Mouse (Mus musculus): ENCODE data around the gene Plxna1. TPM values are rescaled to one million over a fixed set of nuclear protein-coding genes. Genes with fewer than 3 reads are reported as not detected.

Gene Plxna1
- polyA plus RNA-seq, 1 experiment: 33.2 TPM

DNA sequence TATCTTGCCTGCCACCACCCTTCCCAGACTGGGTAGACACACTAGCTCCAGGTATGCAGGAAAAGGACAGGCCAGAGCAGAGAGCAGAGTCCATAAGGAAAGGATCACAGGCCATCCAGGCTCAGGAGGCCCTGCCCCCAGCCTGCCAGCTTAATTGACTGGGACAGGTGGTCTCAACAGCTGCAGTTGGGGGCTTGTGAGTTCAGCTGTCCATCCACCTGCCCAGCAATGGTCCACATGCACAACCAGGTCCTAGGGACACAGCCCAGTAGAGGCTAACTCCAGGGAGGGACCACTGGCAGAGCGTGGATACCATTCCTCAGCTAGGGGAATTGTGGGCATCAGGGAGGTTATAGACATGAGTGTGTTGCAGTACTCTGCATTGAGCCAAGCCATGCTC is 16.6 kb downstream of the Plxna1 start:
- TF ChIP-seq CTCF (conservative IDR thresholded peaks at IDR 0.05; ENCODE audit: insufficient read depth, insufficient read length, low read depth, low read length): no peak
- TF ChIP-seq POLR2A (IDR thresholded peaks at IDR 0.05; ENCODE audit: low read depth, low read length): no peak
- WGBS: 94% methylated on average over 1 of the region's 1 CpGs
- peak overlapping the region; percentile 84 for H3K27ac ChIP-seq (ENCODE audit: insufficient read depth, low read depth, low read length)

DNA sequence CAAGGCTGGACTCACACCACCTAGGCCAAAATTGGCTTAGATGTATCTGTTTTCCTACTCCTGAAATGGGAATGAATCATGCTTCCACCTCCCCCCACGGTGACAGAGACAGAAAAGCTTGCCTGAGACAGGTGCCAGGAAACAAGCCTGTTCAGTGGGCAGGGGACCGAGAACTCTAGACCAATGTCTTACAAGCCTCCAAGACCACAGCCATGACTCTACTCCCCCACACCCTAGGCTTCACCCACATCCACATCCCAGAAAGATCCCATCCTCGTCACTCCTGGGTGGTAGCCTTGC is 17.0 kb downstream of the Plxna1 start:
- no peaks in the 10 kb centered on the region for H3K36me3 ChIP-seq (ENCODE audit: control insufficient read depth, insufficient read depth, low read length)
- peak overlapping the region; percentile 84 for H3K27ac ChIP-seq (ENCODE audit: insufficient read depth, low read depth, low read length)
- 44% methylated on average over 3 of the region's 3 CpGs for WGBS
- TF ChIP-seq POLR2A (IDR thresholded peaks at IDR 0.05; ENCODE audit: low read depth, low read length): no peak
- peaks cover 31% of the 10 kb centered on the region for H3K4me1 ChIP-seq (ENCODE audit: control insufficient read depth, insufficient read depth, low read length)
- DNase-seq: no peak
- no peaks in the 10 kb centered on the region for H3K27me3 ChIP-seq (replicated peaks; ENCODE audit: control insufficient read depth, insufficient read depth, low read length)
- H3K4me3 ChIP-seq (ENCODE audit: insufficient read depth, low read depth, low read length): no peak overlapping the region

More for the DNA sequence above, 16.6 kb downstream of the Plxna1 start:
- H3K27me3 ChIP-seq (replicated peaks; ENCODE audit: control insufficient read depth, insufficient read depth, low read length): no peaks in the 10 kb centered on the region
- H3K4me1 ChIP-seq (ENCODE audit: control insufficient read depth, insufficient read depth, low read length): peaks cover 35% of the 10 kb centered on the region
- H3K36me3 ChIP-seq (ENCODE audit: control insufficient read depth, insufficient read depth, low read length): no peaks in the 10 kb centered on the region
- no peak overlapping the region for H3K4me3 ChIP-seq (ENCODE audit: insufficient read depth, low read depth, low read length)
- DNase-seq: no peak

DNA sequence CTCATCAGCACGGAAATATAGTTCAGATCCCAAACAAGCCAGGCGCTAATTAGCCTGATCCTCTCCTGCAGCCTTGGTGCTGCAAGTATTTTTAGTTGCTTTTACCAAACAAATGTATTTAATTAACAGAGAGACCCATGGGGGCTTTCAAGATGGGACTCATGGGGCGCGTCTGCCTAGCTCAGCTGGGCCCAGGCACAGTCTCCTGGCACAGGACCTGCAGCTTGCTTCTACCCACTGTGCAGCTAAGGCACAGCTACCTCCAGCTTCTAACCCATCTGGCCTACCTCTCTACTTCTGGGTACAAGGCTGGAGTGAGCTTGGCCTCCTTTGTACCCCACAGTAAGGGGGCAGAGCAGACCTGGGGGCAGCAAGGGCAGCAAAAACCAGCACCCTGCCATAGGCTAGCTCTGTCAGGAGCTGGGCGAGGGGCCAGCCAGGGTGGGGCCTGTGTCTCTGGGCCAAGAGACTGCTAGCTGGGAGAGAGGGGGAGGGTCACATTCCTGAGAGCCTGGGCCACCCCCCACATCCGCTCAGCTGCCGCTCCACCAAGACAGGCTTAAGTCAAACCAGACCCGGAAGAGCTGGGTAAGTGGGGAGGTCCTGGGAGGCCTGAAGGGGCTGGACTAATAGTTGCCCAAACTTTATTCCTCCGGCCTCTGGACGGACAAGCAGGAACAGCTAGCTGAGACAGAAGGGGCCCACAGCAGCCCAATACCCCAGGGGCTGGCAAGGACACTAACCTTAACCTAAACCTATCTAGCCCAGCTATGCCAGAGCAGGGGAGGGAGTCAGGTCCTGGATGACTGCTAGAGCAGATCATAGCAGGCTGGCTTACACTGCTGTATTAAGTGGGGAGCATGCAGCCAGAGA is 17.6 kb downstream of the Plxna1 start:
- Histone ChIP-seq H3K4me3 (ENCODE audit: insufficient read depth, low read depth, low read length) (no peak overlapping the region), H3K27me3 (replicated peaks; ENCODE audit: control insufficient read depth, insufficient read depth, low read length) (no peaks in the 10 kb centered on the region), H3K36me3 (ENCODE audit: control insufficient read depth, insufficient read depth, low read length) (no peaks in the 10 kb centered on the region), H3K27ac (ENCODE audit: insufficient read depth, low read depth, low read length) (peak overlapping the region; percentile 84), H3K4me1 (ENCODE audit: control insufficient read depth, insufficient read depth, low read length) (peaks cover 26% of the 10 kb centered on the region)
- peak; percentile 94 for DNase-seq
- 27% methylated on average over 10 of the region's 10 CpGs for WGBS
- TF ChIP-seq POLR2A (IDR thresholded peaks at IDR 0.05; ENCODE audit: low read depth, low read length): no peak
- no peak for TF ChIP-seq CTCF (conservative IDR thresholded peaks at IDR 0.05; ENCODE audit: insufficient read depth, insufficient read length, low read depth, low read length)

DNA sequence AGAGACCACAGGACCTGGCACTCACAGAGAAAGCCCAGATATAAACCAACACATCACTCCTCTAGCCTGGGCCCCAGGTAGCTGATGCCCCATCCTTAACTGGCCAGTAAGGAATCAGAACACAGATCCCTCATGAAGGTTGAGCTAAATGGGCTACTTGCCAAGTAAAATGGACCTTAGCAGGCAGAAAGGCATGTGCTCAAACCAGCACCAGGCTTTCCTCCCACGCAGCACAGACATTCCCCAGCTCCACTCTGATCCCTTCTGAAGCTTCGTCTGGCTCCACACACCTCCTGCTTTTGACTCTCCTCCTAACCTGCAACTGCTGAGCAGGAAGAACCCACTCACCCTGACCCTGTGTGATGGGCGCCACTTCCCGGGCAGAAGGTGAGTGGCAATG is 20.4 kb downstream of the Plxna1 start:
- peak; percentile 27 for DNase-seq
- Histone ChIP-seq H3K4me3 (ENCODE audit: insufficient read depth, low read depth, low read length) (no peak overlapping the region), H3K27ac (ENCODE audit: insufficient read depth, low read depth, low read length) (no peak overlapping the region), H3K27me3 (replicated peaks; ENCODE audit: control insufficient read depth, insufficient read depth, low read length) (no peaks in the 10 kb centered on the region), H3K4me1 (ENCODE audit: control insufficient read depth, insufficient read depth, low read length) (peaks cover 21% of the 10 kb centered on the region), H3K36me3 (ENCODE audit: control insufficient read depth, insufficient read depth, low read length) (no peaks in the 10 kb centered on the region)
- TF ChIP-seq CTCF (conservative IDR thresholded peaks at IDR 0.05; ENCODE audit: insufficient read depth, insufficient read length, low read depth, low read length) (no peak), POLR2A (IDR thresholded peaks at IDR 0.05; ENCODE audit: low read depth, low read length) (no peak)
- 67% methylated on average over 4 of the region's 4 CpGs for WGBS

DNA sequence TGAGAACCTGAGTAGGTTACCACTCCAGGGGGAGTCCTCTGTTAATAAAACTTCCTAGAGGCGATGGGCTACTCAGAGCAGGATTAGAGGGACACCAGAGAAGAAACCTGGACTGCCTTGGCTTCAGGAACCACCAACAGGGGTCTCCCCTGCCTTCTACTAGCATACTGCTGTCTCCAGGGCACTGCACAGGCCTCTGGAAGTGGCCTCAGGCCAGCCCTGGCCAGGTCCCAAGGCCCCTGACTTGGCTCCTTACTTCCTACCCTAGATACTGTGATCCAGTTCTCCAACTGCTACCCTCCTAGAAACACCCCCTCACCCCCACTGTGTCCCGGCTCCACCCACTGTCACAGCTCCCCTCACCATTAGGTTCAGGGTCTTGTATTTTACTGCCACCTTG is 23.0 kb downstream of the Plxna1 start:
- peaks cover 4% of the 10 kb centered on the region for H3K4me1 ChIP-seq (ENCODE audit: control insufficient read depth, insufficient read depth, low read length)
- 83% methylated on average over 2 of the region's 2 CpGs for WGBS
- H3K36me3 ChIP-seq (ENCODE audit: control insufficient read depth, insufficient read depth, low read length): no peaks in the 10 kb centered on the region; the same call in 1 of the 2 replicates
- H3K4me3 ChIP-seq (ENCODE audit: insufficient read depth, low read depth, low read length): no peak overlapping the region
- peak; percentile 65 for DNase-seq
- TF ChIP-seq CTCF (conservative IDR thresholded peaks at IDR 0.05; ENCODE audit: insufficient read depth, insufficient read length, low read depth, low read length) (0 out of 2 replicates have a peak, but pooled peaks have one; percentile 9), POLR2A (IDR thresholded peaks at IDR 0.05; ENCODE audit: low read depth, low read length) (no peak)
- no peaks in the 10 kb centered on the region for H3K27me3 ChIP-seq (replicated peaks; ENCODE audit: control insufficient read depth, insufficient read depth, low read length)
- no peak overlapping the region for H3K27ac ChIP-seq (ENCODE audit: insufficient read depth, low read depth, low read length)

DNA sequence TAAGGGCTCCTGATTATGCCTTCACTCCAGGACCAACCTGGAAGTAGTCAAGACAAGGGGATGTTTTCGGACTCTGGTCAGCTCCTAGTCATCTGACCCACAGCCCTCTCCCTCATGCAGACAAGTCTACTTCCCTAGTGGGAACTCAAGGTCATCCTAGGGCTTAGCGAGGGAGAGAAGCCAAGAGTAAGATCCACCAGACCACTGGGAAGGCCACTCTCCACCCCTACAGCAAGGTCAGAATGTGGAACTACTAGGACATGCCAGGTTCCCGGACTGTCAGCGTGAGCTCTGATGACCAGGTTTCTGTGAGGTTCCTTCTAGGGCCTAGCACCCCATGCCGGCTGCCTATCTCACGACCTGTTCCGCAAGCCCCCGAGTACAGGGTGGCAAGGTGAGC is 23.7 kb downstream of the Plxna1 start:
- no peak for DNase-seq
- H3K36me3 ChIP-seq (ENCODE audit: control insufficient read depth, insufficient read depth, low read length): no peaks in the 10 kb centered on the region; the same call in 1 of the 2 replicates
- WGBS: 81% methylated on average over 8 of the region's 8 CpGs

DNA sequence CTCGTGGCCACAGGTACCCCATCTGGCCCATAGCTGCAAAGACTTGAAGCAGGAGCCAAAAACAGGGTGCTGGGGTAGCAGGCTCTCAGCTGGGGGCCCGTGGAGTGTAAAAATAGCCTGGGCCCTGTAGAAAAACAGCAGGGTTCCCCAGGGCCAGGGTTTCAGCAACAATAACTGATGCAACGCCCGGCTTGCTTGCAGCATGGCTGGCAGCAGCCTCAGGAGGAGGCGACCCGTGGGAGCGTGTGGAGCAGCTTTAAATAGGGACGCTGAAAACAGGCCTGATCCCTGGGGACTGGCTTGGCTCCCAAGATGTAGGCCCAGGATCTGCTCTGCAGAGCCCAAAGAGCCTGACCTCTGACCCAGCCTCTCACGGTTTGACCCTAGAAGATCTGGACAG is 24.8 kb downstream of the Plxna1 start:
- H3K4me3 ChIP-seq (ENCODE audit: insufficient read depth, low read depth, low read length): no peak overlapping the region
- TF ChIP-seq POLR2A (IDR thresholded peaks at IDR 0.05; ENCODE audit: low read depth, low read length) (no peak), CTCF (conservative IDR thresholded peaks at IDR 0.05; ENCODE audit: insufficient read depth, insufficient read length, low read depth, low read length) (no peak)
- no peaks in the 10 kb centered on the region for H3K27me3 ChIP-seq (replicated peaks; ENCODE audit: control insufficient read depth, insufficient read depth, low read length)
- no peak overlapping the region for H3K27ac ChIP-seq (ENCODE audit: insufficient read depth, low read depth, low read length)
- no peaks in the 10 kb centered on the region; the same call in 1 of the 2 replicates for H3K36me3 ChIP-seq (ENCODE audit: control insufficient read depth, insufficient read depth, low read length)
- 80% methylated on average over 9 of the region's 9 CpGs for WGBS
- no peaks in the 10 kb centered on the region for H3K4me1 ChIP-seq (ENCODE audit: control insufficient read depth, insufficient read depth, low read length)
- DNase-seq: peak; percentile 29

More for the DNA sequence above, 23.7 kb downstream of the Plxna1 start:
- Histone ChIP-seq H3K27me3 (replicated peaks; ENCODE audit: control insufficient read depth, insufficient read depth, low read length) (no peaks in the 10 kb centered on the region), H3K4me3 (ENCODE audit: insufficient read depth, low read depth, low read length) (no peak overlapping the region), H3K27ac (ENCODE audit: insufficient read depth, low read depth, low read length) (no peak overlapping the region), H3K4me1 (ENCODE audit: control insufficient read depth, insufficient read depth, low read length) (no peaks in the 10 kb centered on the region)
- no peak for TF ChIP-seq POLR2A (IDR thresholded peaks at IDR 0.05; ENCODE audit: low read depth, low read length)

Measured in kidney, adult 2 months (tissue).